Mouse (Mus musculus) olfactory bulb, adult 2 months (tissue): ENCODE measurements at regions not wholly inside any gene's neighbourhood (a gene's known extent, or its start where the extent isn't known, plus 50 kb on each side); places are given as distances from the start of the nearest gene placed in this dataset.

Experiments
- H3K27ac ChIP-seq: fragments of 200-500 bp; 2 replicates; pipeline ENCODE4 v1.5.1; 2012; ENCODE audit warnings: low read depth, low read length; ENCODE audit not compliant: insufficient read depth
- H3K4me1 ChIP-seq: fragments of 200-500 bp; 2 replicates; pipeline ENCODE4 v1.6.1; 2012; ENCODE audit warnings: low read length; ENCODE audit not compliant: control insufficient read depth, insufficient read depth
- H3K4me3 ChIP-seq: fragments of 200-500 bp; 2 replicates; pipeline ENCODE4 v1.5.1; 2012; ENCODE audit warnings: mild to moderate bottlenecking, low read depth, low read length, moderate library complexity; ENCODE audit not compliant: insufficient read depth
- CTCF ChIP-seq: fragments of 200-500 bp; IDR thresholded peaks from 2 replicates; pipeline ENCODE4 v1.5.1; 2012; ENCODE audit warnings: low read depth, mild to moderate bottlenecking, low read length, moderate library complexity; ENCODE audit not compliant: insufficient read depth
- POLR2A ChIP-seq: fragments of 200-500 bp; IDR thresholded peaks from 2 replicates; pipeline ENCODE4 v1.6.1; 2012; ENCODE audit warnings: mild to moderate bottlenecking, low read depth, low read length, moderate library complexity; ENCODE audit not compliant: insufficient read depth
- WGBS: fragments of 180-500 bp; shearing (Covaris S2); methylation state at CpG from one replicate; pipeline ENCODE4 v1.1.7; 2018; 5-methylcytosine and 5-hydroxymethylcytosine counted together

DNA sequence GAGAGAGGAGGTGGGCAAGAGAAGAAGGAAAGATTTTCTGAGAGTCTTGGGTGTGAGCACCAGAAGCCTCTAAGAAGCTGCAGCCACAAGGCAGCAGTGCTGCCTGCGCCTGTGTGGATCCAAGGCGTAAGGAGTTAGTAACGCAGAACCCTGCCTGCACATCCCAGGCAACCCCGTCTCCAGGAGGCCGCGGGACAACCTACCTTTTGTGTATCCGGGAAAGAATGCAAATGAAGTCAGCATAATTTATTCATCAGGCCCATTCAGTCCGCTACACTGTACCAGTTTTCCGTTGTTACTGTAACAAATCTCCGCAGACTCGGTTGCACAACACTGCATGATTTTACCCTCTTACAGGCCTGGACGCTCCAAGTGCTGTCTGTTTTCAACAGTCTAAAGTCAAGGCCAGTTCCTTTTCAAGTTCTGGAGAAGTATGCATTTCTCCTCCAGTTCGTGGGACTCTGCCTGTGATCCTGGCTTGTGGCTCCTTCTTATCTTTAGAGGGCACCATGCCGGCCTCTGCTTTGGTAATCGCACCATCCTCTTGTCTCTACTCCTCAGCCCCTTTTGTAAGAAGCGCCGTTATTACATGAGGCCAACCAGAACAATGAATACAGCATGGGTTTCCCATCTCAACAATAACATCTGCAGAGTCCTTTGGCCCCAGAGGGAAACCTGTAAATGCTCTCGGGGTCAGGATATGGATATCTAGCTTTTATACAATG lies 133.8 kb downstream of the Nufip1 start:
- TF ChIP-seq CTCF, result no peak
- no peak for TF ChIP-seq POLR2A
- Histone ChIP-seq H3K27ac (no peak overlapping the region), H3K4me1 (peaks cover 6% of the 10 kb centered on the region), H3K4me3 (no peak overlapping the region)
- WGBS, result 48% methylated on average over 18 of the region's 18 CpGs

DNA sequence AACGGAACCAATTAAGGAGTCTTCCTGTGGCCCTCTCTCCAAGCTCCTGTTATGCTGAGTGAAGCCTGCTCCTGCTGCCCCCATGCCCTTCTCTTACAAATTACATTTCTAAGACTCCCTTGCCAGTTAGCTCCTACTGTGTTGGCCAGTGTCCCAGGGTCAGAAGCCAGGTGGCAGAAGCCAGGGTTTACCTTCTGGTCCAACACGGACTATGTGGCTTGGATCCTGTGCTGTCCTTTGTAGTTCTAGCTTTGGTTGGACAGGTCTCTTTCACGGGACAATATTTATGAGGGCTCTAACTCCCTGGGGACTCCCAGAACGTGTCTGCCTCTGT lies 134.3 kb downstream of the Nufip1 start:
- TF ChIP-seq CTCF, result no peak
- no peak for TF ChIP-seq POLR2A
- WGBS, result 73% methylated on average over 4 of the region's 4 CpGs
- no peak overlapping the region for H3K4me3 ChIP-seq
- no peak overlapping the region for H3K27ac ChIP-seq
- peaks cover 6% of the 10 kb centered on the region for H3K4me1 ChIP-seq

DNA sequence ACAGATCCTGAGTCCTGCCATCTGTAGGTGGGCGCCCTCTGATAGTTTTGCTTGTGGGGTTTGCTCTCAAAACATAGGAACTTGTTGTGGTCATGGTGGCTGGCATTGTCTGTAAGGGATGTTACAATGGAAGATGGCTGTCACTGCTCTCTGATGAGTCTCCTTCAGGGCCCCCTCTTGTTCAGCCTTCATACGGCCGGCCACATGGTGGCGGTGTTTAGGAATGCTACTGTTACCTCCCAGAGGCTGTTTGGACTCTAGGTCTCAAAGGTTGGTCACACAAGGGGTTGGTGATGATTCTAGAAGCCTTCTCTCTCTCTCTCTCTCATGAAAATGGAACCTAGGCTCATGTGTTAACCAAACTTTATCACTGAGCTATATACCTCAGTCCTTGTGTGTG lies 137.0 kb downstream of the Nufip1 start:
- Histone ChIP-seq H3K27ac (no peak overlapping the region), H3K4me1 (peaks cover 6% of the 10 kb centered on the region), H3K4me3 (no peak overlapping the region)
- WGBS, result 92% methylated on average over 4 of the region's 4 CpGs
- TF ChIP-seq CTCF (no peak), POLR2A (no peak)

DNA sequence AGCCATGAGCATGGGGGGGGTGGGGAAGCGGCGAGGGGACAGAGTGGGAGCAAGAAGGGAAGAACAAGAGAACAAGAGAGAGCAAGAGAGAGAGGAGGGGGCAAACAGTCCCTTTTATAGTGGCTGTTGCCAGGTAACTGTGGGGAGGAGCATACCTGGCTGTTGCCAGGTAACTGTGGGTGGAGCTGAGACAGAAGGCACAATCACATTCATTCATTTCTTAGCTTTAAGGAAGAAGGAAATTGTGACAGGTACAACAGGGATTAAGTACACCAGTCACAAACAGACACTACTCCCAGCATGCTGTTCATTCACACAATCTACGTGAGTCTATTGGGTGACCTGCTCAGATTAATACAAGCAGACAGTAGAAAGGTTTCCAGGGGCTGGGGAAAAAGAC lies 143.2 kb downstream of the Nufip1 start:
- 93% methylated on average over 3 of the region's 3 CpGs for WGBS
- Histone ChIP-seq H3K4me3 (no peak overlapping the region), H3K4me1 (no peaks in the 10 kb centered on the region), H3K27ac (no peak overlapping the region)
- TF ChIP-seq CTCF (no peak), POLR2A (no peak)

DNA sequence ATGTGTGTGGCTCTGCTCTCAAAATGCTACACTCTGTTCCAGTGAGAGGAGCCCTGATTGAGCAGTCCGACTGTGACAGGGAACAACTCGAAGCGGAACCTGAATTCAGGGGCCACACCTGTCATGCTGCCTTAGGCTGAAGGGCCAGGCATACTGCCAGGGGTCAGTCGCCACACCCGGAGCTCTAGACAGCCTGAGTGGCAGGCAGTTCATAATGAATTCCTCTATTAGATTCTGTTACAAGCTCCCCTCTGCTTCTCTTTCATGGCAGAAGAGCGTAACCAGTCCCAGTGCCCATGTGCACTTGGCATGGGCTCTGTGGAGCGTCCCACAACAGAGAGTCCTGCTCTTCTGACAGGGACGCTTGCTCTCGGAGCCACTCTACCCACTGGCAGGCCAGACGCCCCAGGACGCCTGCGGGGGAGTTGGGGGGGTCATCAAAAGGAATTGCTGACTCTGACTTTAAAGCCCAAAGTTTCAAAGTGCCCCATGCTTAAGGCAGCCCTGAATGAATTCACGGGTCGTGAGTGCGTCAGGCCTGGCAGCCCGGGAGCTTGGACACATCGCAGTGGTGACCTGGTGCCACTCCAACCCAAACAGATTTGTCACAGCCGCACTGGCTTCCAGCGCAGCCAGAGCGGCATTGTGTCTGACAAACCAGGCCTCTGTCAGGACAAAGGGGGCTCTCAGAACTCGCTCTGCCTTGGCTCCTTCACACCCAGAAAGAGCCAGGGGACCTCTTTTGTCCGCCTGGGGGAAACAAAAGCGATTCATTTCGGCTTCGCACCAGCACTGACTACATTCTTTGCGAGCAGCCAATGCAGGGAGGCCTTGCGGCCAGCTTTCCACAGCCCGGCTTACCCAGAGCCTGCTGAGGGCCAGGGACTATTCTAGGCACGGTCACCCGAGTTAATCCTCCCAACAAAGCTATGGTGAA lies 144.1 kb downstream of the Nufip1 start:
- 40% methylated on average over 30 of the region's 30 CpGs for WGBS
- Histone ChIP-seq H3K4me1 (no peaks in the 10 kb centered on the region), H3K27ac (no peak overlapping the region), H3K4me3 (no peak overlapping the region)
- TF ChIP-seq CTCF (no peak), POLR2A (no peak)

DNA sequence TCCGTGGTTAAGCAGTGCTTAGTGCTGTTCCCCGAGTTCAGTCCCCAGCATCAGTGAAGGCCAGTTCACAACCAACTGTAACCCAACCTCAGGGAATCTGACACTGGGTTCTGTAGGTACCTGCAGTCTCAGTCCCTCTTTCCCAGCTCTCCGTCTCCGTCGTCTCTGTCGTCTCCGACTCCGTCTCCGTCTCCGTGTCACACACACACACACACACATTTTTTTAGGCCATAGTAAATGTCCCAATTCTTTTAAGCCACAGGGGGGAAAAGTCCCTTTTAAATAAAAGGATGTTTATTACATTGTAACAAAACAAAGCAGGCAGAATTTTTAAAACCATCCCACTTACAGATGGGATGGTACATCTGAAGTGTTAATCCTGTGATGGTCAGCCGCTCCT lies 145.3 kb downstream of the Nufip1 start:
- H3K4me3 ChIP-seq, result no peak overlapping the region
- 81% methylated on average over 11 of the region's 11 CpGs for WGBS
- TF ChIP-seq POLR2A, result no peak
- no peak for TF ChIP-seq CTCF
- H3K4me1 ChIP-seq, result no peaks in the 10 kb centered on the region
- no peak overlapping the region for H3K27ac ChIP-seq

DNA sequence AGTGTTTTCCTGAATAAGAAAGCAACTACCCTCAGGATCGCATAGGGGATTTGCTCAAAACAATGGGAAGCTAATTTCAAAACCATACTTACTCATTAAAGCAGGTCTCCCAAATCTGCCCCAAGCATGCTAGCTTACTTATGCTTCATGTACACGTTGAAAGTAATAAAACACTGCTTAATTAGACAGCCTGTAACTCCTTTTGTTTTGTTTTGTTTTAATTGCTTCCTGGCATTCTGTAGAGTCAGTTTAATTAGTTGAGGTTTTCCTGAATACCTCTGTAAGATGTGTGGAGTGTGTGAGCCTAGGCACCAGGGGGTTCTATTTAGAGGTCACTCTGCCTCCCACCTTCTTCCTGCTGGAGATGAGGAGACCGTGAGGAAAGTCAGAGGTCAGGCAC lies 147.9 kb downstream of the Nufip1 start:
- 51% methylated on average over 3 of the region's 3 CpGs for WGBS
- Histone ChIP-seq H3K4me1 (no peaks in the 10 kb centered on the region), H3K4me3 (no peak overlapping the region), H3K27ac (no peak overlapping the region)
- TF ChIP-seq POLR2A (no peak), CTCF (no peak)

DNA sequence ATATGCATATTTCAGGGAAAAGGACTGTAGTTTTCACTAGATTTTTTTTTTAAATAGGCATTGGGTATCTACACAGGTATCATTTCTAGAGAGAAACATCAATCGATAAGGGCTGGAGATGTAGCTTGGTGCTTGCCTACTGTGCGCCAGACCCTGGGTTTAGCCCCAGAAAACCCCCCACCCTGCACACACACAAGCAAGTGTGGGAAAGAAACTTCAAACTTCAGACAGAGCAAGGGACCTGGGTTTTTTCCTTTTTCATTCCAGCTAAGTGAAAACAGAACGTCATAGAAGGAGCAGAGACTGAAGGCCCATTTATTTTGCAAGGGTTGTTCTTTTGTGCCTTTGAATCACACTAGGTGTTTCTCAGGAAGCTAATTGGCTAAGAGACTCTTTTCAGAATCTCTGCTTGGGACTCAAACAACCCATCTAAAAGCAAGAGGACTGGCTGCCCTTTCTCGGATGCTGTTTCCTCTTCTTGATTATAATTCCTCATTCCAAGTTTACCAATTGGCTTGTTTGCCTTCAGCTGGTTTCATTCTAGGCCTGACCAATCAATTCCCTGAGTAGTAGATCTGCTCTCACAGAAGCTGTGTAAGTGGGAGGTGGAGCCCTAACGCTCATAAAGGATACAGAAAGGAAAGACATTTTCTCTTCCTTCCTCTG lies 150.1 kb downstream of the Nufip1 start:
- H3K4me3 ChIP-seq, result no peak overlapping the region
- H3K27ac ChIP-seq, result no peak overlapping the region
- H3K4me1 ChIP-seq, result no peaks in the 10 kb centered on the region
- 34% methylated on average over 5 of the region's 5 CpGs for WGBS
- TF ChIP-seq CTCF (no peak), POLR2A (no peak)

DNA sequence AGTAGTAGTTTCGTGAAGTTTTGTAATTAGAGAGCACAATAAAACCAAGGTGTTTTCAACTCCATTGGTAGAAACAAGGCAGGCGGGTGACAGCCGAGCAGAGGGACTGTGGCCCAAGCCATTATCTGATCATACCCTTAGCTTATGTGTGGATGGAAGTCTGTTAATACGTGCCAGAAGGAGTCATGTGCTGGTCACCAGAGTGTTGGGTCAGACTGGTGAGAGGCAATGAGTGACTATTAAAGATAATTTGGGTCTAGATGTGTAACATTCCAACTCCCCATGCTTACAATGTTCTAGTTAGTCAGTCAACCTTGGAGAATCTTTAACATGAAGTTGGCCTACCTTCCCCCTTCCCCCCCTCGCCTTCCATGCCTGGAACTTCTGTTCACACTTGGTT lies 151.1 kb upstream of the Tsc22d1 start:
- whole genome bisulfite sequencing, result 94% methylated on average over 5 of the region's 5 CpGs
- Histone ChIP-seq H3K4me1 (no peaks in the 10 kb centered on the region), H3K27ac (no peak overlapping the region), H3K4me3 (no peak overlapping the region)
- TF ChIP-seq POLR2A, result no peak
- no peak for TF ChIP-seq CTCF
